Mouse (Mus musculus) frontal cortex, postnatal 14 days (tissue): ENCODE data around the gene A930033H14Rik.

Source experiments
- DNase-seq, 2 experiments: peaks; one replicate each; pipeline ENCODE4 v3.0.0; 2022; ENCODE audit warnings: low spot score in 2 of 2

A930033H14Rik gene

DNA sequence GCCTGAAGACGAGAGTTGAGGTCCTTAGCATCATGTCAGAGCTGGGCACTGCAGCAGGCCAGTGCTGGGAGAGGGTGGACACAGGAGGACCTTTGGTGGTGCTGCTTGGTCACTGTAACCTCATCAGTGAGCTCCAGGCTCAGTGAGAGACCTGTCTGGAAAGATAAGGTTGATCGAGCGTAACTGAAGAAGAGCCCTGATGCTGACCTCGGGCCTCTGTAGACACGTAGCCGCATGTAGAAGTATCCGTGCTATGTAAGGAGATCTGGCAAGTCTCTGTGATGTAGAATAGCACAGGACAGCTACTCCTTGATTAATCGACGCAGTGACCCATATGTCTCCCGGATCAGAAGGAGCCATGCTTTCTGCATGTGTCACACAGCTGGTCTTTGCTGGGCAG is 19.2 kb downstream of the A930033H14Rik start:
- no peak for DNase-seq

DNA sequence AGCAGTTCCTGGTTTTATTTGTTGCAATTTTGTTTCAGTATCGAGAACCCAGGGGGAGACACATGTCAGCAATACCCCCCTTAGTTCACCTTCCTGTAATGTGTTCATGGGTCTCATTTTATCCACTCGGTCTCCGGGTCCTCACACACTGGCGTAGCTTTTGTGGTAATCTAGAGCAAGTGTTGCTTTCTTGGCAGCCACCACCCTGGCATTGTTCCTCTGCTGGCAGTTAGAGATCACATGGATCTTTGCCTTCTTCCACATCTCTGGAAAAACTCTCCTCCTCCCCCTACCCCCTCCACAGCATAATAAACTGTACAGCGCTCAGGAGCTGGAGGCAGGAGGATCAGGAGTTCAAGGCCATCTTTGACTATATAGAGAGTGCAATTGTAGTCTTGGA is 20.6 kb downstream of the A930033H14Rik start:
- DNase-seq = no peak

DNA sequence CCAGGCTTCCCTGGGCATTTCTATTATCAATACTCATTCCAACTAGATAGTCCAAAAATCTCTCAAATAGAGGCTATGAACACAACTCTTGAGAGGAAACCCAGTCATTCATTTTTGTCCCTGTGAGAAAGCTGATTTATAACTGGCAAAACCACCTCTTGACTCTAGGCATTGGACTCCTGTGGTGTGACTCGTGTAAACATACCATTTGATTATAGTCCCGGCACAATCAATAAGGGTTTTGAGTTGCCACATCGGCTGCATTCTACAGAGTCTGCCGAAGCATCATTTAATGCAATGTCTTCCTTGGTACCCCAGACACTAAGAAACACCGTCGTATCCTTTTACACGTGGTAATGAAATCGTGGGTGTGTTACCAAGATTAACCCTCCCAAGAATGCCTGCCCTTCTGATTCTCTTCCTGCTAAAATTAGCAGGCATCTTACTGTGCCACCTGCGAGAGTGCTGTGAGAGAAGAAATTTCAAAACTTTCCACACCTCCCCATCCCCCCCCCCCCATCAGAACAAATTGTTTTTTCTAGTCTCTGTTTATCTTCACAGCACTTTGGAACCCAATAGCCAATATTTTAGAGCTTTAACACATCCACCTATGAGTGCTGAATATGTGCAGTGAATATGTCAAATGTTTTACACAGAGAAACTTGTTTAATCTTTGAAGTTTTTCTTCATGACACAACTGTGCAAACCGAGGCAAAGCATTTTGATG is 22.3 kb downstream of the A930033H14Rik start:
- no peak for DNase-seq

DNA sequence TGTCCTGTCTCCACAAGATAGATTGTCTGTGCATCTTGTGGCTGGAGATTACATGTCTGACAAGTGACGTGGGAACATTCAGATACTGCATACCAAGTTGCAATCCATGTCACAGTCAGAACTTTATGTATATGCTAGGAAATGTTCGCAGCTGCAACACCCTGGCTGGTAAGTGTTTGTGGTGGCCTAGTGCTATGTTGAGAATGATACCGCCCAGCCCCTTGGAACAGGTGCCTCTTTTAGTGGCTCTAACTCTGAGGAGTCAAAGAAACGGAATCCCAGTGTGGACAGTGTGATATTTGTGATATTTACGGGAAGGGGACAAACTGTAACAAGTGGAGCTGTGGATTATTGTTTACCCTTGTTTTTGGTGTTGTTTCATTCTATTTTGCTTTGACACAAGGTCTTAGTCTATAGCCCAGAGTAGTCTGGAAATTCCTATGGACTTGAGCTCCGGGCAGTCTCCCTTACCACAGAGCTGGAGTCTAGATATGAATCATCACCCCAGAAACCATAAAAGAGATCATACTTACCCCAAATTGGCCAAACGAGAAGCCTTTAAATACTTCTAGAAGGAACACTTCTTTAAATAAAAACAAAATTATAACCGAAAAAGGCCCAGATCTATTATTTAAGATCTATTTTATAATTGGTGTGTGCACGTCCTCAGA is 25.0 kb downstream of the A930033H14Rik start:
- DNase-seq = no peak

DNA sequence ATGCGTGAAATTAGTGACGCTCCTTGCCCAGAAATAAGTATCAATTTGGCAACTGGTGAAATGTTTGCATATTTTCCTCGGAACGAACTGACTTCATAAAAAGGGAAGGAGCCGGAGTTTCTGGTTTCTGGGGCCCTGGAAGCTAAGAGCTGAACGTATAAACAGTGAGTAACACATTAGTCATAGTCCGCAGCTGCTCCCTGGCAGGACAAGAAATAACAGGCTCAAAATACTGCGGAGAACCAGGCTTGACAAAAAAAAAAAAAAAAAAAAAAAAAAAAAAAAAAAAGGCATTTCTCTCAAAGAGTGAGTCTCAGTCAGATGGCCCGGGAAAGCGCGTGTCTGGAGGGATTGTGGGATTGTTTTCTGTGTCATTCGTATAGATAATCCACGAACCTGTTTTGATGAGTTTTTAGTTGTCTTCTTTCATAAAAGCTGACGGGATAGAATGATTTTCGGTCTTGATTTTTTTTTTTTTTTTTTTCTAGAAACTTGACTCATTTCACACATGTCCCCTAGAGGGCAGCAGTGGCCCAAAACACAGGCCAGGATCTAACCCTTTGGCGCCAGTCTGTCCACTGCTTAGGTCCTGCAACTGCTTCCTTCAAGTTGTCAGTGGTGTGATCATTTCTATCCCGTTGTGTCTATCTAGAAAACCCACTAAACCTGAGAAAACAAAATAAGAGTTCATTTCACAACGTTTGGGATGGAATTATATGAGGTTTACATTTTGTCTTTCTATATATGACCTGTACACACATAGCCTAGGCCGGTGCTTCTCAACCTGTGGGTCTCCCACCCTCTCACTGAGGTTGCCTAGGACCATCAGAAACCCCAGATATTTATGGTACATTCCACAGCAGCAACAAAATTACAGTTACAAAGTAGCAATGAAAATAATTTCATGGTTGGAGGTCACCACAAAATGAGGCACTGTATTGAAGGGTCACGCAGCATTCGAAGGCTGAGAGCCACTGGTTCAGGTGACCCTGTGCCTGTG is 26.7 kb downstream of the A930033H14Rik start:
- DNase-seq = peak; percentile 28 to 32

DNA sequence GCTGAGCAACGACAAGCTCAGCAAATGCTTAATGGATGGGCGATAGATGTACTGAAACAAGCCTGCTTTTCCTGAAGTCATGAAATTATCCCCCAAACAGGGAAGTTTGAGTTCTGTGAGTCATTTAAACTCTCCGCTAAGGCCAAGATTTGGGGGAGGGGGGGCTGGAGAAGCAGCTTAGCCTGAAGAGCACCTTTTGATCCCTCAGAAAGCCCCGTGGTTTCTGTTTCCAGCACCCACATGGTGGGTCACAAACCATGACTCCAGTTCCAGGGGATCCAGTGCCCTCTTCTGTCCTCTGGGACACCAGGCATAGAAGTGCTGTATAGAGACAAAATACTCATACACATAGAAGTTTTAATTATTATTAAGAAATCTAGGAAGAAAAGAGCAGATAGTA is 27.5 kb downstream of the A930033H14Rik start:
- no peak for DNase-seq

DNA sequence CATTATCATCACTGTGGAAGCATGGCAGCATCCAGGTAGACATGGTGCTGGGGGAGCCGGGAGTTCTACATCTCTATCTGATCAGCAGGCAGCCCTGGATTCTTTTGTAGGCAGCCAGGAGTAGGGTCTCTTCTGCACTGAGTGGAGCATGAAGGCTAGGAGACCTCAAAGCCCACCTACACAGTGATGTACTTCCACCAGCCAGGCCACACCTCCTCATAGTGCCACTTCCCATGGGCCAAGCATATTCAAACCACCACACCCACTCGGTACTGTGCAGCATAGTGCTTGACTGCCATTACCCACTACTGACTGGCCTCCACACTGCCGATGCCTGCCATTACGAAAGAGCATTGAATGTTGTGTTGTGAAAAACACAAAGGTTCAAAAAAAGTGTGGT is 28.0 kb downstream of the A930033H14Rik start:
- no peak for DNase-seq

DNA sequence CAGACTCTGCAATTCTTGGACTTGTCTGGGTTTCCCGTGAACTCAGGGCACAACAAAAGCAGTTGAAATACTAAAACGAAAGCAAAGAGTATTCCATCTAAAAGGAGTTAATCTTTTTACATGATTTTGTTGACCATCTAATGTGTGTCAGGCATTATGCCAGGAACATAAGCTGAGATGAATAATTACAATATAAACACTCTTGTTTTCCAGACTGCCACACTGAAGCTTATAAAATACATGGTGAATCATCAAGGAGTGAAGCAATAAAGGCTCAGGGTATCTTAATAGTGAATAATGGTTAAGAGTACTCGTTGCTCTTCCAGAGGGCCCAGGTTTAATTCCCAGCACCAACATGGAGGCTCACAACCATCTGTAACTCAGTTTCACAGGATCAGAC is 31.9 kb downstream of the A930033H14Rik start:
- DNase-seq = no peak

DNA sequence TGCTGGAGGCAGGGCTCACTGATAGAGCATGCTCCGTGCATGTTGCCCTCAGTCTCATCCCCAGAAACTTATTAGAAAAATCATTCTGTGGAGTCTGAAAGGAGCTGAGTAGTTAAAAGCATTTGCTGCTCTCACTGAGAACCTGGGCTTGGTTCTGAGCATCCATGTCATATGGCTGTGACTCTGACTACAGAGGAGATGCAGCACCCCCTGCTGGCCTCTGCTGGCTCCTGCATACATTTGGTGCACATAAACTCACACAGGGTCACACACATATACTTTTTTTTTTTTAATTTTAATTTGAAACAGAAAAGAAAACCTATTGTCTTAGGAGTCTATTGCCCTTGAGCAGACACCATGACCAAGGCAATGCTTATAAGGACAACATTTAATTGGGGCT is 33.6 kb downstream of the A930033H14Rik start:
- no peak for DNase-seq

DNA sequence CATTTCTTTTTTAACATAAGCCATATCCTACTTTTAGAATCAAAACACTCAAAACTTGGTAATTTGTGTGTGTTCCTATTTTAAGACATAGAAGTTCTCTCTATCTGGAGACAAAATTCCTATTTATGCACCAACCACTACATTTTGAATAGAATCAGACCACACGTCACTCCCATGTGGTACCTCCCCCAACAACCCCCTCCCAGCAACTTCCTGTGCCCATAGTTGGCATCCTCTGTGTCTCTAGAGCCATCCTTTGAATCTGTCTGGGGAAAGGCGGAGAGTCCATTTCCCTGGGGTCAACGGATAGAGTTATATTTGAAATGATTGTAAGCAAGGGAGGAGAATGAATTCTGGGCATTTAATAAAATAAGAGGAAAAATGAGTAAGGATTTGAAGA is 36.8 kb downstream of the A930033H14Rik start:
- no peak for DNase-seq

DNA sequence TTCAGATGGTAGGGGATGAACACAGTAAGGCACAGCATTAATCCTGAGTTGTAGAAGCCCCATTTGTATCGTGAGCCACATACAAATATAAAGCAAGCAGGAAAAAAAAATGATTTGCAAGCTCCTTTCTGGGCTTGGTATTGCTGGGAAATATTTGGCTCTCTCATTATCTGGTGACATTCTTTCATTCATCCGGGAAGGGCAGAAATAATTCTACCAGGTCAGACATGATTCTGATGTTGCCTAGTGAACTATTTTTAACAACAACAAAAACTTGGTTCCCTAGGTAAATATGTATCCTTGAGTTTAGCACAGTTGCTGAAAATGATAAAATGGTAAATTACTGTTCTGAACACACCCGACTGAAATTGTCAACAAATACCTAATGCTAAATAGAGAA is 40.5 kb downstream of the A930033H14Rik start:
- no peak for DNase-seq

DNA sequence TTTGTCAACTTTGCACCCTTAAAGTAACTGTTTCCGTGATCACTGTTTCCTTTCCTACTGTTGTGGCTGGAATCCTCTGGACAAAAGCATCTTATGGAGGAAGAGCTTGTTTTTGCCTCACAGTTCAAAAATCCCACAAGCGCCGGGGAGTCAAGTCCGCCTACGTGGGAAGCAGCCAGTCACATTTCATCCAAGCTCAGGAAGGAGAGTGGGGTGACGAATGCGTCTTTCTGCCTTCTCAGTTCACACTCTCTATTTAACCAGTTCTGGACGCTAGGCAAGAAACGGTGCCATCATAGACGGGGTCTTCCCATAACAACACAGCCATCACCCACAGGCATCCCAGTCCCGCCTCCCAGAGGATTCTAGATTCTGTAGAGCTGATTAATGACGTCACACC is 46.4 kb downstream of the A930033H14Rik start:
- no peak for DNase-seq

DNA sequence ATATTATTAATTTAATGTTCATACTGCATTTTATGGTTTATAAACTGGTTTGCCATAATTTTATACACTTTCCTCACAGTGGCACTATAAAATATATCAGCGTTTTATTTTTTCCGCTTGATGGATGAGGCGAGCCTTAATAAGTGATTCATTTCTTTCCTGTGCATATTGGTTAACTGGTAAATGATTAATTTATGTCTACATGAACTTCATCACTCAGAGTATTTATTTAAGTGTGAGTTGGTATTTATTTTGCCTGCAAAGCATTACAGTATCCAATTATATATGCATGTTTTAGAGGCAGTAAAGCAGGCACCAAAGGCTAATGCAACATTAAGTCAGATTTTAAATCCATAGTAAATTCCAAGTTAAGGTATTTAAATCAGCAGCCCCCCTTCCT is 47.1 kb downstream of the A930033H14Rik start:
- DNase-seq = no peak

DNA sequence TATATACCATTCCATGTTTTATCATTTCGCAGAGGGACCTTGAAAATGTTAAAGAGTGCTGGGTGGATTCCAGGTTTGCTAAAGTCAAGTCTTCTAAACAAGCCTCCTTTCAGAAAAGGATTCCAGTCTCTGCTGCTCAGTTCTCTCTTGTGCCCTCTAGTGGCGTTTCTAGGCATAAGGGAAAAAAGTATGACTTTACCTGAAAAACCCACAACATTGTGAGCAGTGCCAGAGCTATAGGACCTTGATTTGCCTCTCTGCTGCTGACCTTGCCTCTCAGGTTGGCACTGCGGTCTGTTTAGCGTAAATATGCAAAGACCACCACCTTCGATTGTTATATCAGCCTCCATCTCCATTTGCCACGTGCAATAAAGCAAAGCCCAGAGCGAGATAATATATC is 47.8 kb downstream of the A930033H14Rik start:
- DNase-seq = no peak

DNA sequence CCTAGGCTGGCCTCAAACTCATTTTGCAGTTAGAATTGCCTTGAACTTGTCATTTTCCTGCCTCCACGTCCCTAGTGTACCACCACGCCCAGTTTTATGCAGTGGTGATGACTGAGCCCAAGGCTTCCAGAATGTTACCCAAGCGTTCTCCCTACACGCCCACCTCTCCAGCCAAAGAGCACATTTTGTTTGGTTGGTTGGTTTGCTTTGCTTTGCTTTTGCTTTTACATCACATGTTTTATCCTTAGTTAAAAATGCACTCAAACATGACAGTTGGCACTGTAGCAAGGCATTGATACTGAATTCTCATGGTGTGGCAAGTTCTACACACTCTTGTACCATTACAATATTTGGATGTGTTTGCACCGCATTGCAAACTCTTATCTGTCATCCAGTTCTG is 49.7 kb downstream of the A930033H14Rik start:
- DNase-seq = no peak

DNA sequence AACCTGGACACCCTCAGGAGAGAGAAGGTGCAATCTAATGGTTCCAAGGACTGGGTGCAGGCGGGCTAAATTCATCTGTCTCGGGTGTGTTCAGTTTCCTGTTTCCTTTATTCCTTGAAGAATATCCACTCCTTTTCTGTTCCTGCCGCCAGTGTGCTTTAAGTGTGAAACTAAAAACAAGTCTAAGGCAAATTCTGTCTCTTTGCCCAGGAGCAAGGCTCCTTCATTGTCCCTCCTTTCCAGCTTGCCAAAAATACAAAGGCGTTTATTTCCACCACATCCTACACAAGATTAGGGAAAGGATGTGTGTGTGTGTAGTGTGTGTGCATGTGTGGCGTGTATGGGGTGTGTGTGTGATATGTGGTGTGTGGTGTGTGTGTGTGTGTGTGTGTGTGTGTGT is 50.3 kb downstream of the A930033H14Rik start:
- no peak for DNase-seq

DNA sequence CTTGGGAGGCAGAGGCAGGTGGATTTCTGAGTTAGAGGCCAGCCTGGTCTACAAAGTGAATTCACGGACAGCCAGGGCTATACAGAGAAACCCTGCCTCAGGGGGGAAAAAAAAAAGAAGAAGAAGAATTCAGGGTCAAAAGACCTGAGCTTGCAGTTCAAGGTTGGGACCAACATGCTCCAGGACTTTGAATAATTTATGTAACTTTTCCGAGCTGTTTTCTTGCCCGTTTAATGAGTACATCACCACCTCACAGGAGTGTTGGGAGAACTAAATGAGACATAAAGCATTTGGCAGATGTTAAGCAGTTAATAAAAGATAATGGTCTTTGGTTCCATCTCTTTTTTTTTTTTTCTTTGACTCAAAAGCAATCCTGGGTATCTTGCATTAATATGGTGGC is 51.4 kb downstream of the A930033H14Rik start:
- no peak for DNase-seq

DNA sequence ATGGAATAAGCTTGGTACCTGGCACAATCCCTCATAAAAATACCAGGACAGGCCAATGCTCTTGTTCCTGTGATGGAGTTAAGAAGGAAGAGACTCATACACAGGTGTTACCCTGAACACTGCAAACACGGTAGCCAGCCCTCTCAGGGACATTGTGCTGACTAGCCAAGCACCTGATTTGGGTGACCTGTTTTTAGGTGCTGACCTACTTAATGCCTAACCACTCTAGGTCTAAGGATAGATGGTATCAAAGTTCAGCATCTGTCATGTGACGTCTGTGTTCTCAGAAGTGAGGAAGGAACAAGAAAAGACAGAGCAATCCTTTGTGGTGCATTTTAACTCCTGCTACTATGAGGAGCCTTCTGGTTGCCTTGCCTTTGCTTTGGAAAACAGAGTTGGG is 52.0 kb downstream of the A930033H14Rik start:
- DNase-seq = no peak
